Mouse (Mus musculus): Measurements from ENCODE around the gene Ash1l.

DNA sequence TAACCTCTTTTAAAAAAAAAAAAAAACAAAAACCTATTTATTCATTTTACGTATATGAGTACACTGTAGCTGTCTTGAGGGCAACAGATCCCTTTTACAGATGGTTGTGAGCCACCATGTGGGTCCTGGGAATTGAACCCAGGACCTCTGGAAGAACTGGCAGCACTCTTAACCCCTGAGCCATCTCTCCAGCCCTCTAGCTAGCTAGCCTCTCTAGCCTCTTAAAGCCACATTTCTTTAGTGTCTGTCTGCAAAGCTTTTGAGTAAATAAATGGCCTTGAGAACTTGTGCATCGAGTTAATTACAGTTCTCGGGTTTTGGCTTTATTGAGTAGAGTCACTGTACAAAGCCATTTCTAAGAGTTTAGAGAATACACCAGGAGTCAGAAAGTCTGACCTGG is 45.6 kb upstream of the Ash1l start:
- TF ChIP-seq POLR2A (IDR thresholded peaks at IDR 0.05; ENCODE audit: borderline replicate concordance, control insufficient read depth, low read depth, low read length) (no peak), CTCF (IDR thresholded peaks at IDR 0.05; ENCODE audit: control insufficient read depth, insufficient read depth, low read length) (no peak)
